Mouse (Mus musculus) layer of hippocampus, adult 9-11 months (tissue): Measurements from ENCODE around the gene Olfr1228.

Experiments
- DNase-seq: peaks from one replicate; pipeline ENCODE4 v3.0.0; 2022

The Olfr1228 gene

GRCm38 (mm10) chr2:89253962-89254361, at the start of gene Olfr1228:
Olfr1228 (minus strand) TSS chr2:89254062.
- DNase-seq: no peak

GRCm38 (mm10) chr2:89297168-89297567, 43.3 kb upstream of the Olfr1228 start, which contains the start of gene Olfr1230:
Olfr1230 (minus strand) TSS chr2:89297268.
- DNase-seq: no peak

DNA sequence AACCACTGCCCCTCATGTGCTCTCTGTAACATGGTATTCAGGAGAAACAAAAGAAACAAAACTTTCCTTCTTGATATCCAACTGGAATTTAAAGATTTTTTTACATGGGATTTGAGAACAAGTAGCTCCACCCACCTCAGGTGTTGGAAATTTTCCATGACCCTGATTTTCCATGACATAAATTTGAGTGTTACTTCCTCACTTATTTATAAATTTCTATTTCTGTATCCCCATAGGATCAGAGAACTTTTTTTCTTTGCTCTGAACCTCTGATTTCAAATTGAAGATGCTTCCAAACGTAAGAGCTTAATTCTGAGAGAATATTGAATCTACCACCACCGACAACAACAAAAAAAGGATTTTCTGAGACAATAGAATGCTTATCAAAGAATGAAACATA, 34.1 kb upstream of the Olfr1228 start, which contains the start of gene Olfr1229:
Gene Olfr1229, minus strand, starts transcription at position 101 of the 400 bp plus-strand sequence.
- no peak for DNase-seq

DNA sequence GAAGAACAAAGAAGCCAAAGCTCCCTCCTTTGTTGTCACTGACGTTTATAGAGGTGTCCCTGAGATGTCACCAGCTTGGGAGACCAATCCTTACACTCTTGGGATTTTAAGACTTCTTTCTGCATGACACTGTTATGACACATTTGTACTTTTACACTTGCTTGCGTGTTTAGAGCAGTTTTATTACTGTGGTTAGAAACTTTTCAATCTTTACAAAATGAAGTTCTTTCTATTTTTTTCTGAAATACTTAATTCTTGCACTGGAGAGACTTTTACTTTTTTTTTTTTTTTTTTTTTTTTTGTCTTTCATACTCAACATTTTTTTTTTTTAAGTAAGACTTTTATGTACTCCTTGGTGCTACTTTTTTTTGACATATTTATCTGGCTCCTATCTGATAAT, 53.9 kb downstream of the Olfr1228 start, which contains the start of gene Olfr1226:
Gene Olfr1226, minus strand, starts transcription at position 101 of the 400 bp plus-strand sequence.
- no peak for DNase-seq
